Mouse (Mus musculus): ENCODE results near the gene Bcam.
A peak's percentile ranks its signal among the peaks of the same experiment; 100 is the strongest.

The Bcam gene

DNA sequence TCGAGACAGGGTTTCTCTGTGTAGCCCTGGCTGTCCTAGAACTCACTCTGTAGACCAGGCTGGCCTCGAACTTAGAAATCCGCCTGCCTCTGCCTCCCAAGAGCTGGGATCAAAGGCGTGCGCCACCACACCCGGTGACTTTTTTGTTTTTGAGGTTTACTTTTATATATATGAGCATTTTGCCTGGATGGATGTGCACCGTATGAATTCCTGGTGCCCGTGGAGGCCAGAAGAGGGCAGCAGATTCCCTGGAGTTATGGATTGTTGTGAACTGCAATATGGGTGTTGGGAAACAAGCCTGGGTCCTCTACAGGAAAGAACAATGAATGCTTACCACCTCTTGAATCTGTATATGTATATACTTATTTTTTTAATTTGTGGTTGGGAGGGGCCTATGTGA lies 18.2 kb downstream of the Bcam start:
- no peak for DNase-seq (ENCODE audit: low read depth)

DNA sequence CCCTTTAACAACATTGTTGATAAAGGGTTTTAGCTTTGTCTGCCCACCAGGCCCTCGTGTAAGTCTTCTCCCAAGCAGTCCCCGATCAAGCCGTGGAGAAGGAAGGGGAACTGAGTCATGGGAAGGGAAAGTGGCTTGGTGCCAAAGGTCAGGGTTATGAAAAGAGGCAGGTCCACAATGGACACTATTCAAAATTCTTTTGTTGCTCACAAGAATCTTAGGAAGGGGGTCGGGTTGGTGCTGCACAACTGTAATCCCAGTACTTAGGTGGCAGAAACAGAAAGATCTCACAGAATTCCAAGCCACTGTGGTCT lies 19.8 kb downstream of the Bcam start:
- DNase-seq (ENCODE audit: low read depth) = no peak

DNA sequence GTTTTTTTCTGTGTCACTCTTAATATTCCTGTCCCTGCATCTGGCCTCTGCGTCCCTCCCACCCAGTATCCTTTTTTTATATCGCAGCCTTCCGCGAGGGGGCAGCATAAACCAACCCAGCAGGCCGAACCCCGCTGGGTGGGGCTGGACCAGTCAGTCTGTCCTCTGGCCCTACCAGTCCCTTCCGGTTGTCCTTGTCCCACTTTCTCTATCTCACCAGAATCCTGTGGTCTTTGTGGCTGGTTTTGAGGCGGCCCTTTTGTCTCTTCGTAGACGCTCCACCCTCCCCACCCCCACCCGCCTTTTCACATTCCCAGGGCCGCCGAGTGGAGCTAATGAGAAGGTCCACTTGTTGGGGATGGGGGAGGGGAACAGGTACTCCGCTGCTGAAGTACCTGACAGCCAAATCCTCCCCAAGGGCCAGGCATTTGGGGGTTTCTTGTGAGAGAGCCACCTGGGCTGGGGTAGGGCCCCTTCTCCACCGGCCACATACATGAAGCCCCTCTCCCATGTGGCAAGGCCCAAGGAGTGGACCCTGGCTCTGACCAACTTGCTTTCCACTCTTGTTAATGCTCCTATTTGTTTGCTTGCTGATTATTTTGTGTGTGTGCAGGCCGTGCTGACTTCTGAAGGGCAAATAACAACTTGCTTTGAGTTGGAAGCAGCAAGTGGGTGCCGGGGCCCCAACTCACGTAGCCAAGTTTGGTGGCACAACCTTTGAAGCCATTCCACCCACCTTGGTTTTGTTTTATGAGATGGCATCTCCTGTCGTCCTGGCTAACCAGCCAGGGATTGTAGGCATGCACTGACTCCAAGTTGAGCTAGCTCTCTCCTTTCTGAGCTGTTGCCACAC lies 20.4 kb downstream of the Bcam start, which contains the start of gene Nectin2:
TSS of gene Nectin2 (minus strand) at position 267 of the 853 bp plus-strand sequence.
- DNase-seq (ENCODE audit: low read depth) = peak; percentile 68

DNA sequence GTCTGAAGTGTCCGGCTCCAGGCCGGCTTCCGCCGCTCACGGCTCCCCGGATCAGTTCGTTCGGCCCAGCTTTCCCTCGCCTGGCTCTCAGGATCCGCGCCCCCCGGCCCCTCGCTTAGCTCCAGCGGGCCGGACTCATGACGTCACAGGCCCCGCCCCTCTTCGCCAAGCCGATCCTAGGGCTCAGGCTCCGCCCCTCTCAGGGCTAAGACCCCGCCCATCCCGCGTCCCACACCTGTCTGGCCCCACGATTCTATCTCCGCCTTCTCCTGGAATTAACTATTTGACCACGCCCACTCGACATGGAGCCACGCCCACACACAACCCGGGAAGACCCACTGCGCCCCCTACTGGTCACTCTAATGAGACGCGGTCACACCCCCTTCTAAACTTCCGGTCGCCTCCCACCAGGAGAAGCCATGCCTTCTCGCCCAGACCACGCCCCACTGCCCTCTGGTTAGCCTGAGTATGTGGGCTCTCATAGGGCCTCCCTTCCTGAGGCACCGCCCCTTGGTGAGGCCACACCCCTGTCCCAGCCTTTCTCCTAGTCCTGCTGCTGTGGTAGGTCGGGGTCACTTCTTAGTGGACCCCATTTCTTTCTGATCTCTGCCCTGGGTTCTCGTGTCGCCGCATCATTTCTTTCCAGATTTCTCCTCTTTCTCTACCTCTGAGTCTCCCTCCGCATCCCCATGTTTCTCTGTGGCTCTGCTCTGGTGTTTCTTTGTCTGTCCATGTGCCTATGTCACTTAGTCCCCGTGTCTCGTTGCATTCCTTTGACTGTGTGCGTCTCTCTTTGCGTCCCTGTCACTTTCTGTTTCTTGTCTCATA lies 21.2 kb downstream of the Bcam start:
- peak; percentile 95 for DNase-seq (ENCODE audit: low read depth)

DNA sequence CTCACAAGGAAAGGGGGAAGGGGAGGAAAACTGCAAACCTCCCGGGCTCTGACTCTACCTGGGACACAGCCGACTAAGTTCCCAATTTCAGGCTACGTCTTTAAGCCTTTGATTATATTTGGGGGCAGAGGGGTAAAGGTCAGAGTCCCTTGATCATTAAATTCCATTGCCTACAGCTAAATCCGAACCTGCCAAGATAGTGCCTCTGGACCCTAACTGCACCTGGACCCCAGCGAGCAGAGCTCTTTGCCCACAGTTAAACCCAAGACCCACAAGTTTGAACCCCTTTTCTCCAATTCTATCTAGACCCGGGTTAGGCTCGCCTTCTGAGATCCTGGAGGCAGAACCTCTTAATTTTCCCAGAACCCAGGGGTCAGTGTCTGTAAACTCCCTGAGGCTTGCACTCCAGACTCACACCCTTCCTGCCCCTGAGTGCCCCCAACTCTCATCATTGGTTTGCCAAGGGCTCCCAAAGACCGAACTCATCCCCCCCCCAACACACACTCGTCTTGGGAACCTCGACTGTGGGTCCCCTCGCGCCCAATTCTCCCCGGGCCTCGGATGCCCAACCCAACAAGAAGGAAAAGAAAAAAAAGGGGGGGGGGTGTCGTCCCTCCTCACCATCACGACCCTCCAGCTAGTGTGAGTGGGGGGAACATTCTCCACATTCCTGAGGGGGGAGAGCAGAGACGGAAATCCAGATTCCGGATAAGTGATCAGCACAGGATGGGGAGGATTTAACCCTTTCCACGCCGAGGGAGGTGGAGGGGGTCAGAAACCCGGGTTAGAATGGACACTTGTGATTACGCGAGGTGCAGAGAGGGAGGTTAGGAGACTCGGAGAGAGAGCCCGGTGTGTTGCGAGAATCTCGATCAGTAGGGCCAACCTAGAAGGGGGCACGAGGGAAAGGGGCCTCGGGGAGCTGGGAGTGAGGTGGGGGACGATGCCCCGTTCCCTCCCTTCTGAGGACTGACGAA lies 22.3 kb downstream of the Bcam start:
- no peak for DNase-seq (ENCODE audit: low read depth)

DNA sequence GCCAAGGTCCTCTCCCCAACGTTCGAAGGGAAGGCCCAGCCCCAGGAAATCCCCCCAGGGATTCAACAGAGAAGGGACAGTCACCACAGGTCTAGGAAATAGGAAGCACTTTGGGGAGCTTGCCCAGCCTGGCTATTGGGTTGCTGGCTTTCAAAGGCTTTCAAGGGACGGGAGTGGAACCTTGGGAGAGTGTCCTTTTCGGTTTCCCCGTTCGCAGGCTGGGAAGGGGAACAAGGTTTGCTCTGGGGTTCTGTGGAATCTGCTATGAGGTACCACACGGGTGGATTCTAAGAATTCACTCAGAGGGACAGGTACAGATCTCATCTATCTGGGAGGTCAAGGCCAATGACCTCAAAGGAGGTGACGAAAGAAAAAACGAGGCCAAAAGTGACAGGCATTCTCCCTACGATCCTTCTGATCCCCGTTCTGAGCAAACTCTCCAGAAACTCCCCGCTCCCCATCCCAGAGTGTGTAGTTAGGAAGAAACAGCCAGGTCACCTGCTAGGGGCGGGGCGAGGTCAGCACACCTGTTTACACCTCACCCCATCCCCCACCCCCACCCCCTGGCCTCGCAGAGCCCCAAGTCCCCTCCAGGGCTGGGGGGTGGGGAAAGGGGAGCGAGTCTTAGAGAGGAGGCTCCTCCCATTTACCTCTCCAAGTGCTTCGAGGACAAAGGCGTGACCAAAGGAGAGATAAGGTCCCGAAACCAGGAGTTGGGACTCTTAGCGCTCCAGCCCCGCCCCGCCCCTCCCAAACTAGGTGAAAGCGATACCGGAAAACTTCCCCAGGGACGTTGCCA lies 23.2 kb downstream of the Bcam start:
- no peak for DNase-seq (ENCODE audit: low read depth)

DNA sequence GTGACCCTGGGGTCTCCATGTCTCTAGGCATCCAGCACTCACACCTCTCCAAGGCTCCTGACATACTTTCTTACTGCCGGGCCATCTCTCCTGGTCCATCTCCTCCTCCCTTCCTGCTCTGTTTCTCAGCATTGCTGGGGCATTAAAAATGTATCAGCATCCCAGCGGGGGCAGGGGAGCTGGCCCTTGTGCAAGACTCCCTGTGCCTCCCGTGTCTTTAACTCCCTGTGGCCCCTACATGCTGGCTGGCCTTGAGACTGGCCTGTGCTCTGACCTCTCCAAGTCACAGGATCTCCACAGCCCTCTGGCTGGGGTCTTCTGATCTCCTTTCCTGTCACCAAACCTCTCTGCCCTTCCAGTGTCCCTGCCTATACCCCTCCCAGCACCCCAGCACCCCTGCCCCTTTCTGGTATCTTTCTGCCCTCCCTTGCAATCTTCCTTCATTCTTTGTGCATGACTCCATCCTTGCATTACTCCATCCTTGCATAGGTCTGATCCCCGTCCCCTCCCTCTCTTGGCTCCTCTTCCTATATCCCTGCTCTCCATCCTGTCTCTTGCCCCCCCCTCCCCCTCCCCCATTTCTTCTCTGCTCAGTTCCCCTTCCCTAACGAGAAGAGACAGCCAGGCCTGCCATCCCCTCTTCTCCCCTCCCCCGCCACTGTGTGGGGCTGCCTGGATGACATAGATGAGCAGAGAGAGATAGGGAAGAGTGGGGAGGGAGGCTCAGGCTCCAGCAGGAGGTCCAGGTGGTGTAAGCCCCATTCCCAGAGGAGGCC lies 24.2 kb downstream of the Bcam start:
- DNase-seq (ENCODE audit: low read depth) = no peak

GRCm38 (mm10) chr7:19745971-19746370 lies 24.8 kb downstream of the Bcam start:
- no peak for DNase-seq (ENCODE audit: low read depth)

GRCm38 (mm10) chr7:19744590-19745385 lies 26.0 kb downstream of the Bcam start:
- no peak for DNase-seq (ENCODE audit: low read depth)

- no peak for DNase-seq (ENCODE audit: low read depth)
These were observed 27.0 kb downstream of the Bcam start for GRCm38 (mm10) chr7:19743791-19744190.

- DNase-seq (ENCODE audit: low read depth) = no peak
These were observed 28.3 kb downstream of the Bcam start for GRCm38 (mm10) chr7:19742468-19742867.

GRCm38 (mm10) chr7:19741329-19742031 lies 29.3 kb downstream of the Bcam start:
- DNase-seq (ENCODE audit: low read depth) = no peak

GRCm38 (mm10) chr7:19740269-19740668 lies 30.5 kb downstream of the Bcam start:
- DNase-seq (ENCODE audit: low read depth) = no peak

- DNase-seq (ENCODE audit: low read depth) = no peak
These were observed 32.0 kb downstream of the Bcam start for GRCm38 (mm10) chr7:19738771-19739170.

GRCm38 (mm10) chr7:19736389-19737057 lies 34.3 kb downstream of the Bcam start:
- no peak for DNase-seq (ENCODE audit: low read depth)

DNA sequence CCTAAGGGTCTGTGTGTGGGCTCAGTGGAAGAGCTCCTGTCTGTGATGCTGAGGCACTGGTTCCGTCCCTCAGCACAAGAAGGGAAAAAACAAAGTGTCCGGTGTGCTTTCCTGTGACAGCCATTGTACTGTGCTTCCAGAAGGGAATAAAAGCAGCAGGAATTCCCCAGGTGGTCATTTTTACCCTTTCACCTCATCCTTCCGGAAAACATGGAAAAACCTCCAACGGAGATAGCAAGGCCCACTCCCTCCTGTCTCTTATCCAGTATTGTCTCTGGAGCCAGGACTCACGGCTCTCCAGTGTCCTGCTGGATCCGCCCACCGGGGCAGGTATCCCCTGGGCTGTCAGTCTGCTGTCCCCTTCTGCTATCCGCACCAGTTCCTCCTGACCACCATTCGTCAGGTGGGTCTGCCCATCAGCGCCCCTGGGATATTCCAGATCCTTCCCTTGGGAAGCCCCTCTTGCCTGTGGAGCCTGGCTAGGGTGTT lies 36.6 kb downstream of the Bcam start:
- no peak for DNase-seq (ENCODE audit: low read depth)

DNA sequence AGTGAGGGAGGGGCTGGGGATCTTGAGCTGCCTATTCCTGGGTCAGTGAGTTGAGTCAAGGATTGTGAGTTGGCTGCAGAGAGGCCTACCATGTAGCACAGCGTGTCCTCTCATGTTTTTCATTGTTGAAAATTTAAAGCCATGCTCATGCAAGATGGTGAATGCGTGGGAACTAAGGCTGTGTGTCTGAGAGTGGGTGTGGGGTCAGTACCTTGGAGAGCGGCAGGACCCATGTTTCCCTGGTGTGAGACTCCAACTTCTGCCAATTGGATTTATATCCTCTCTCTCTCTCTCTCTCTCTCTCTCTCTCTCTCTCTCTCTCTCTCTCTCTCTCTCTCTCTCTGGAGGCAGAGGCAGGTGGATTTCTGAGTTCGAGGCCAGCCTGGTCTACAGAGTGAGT lies 44.3 kb downstream of the Bcam start:
- no peak for DNase-seq (ENCODE audit: low read depth)

DNA sequence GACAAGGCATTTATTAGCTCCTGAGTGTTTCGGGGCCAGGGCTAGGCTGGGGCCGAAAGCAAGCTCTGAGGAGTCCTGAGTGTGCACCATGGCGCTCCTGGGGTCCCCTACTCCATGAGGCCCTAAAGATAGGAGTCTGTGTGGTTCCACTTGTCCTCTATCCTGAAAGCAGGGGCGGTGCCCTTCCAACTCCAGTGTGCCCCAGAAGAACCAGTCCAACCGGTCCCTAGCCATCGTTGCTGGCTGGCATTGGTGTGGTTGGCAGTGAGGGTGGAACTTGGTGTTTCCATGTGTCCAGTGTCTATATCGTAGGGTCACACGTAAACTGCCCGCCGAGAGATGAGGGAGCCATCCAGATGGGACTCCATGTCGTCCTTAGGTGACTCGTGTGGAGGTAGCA lies 46.6 kb downstream of the Bcam start:
- DNase-seq (ENCODE audit: low read depth) = no peak
